In genomic region chr2:72984806-72985205, GRCm38 (mm10) we compare ENCODE assay signal across 24 mouse cellular contexts. TPM values are rescaled to one million over a fixed set of nuclear protein-coding genes. Genes with fewer than 3 reads are reported as not detected.
"Had no signal": no experiment of that assay in that cellular context is flagged by ENCODE, and none has a peak within 500 bp of the region (broad histone marks: within the 10 kb centered on the region; RNA-seq: fewer than 3 reads in every experiment).

No protein-coding gene starts in this region.

- H3K9ac ChIP-seq: limb, embryonic 13.5 days; liver, embryonic 13.5 days; neural tube, embryonic 15.5 days had no signal

- DNase-seq: kidney, adult 8-10 months; kidney, postnatal 25 days; layer of hippocampus, adult 9-11 months; layer of hippocampus, postnatal 36 days; liver, embryonic 13.5 days; lung, adult 18-20 months; midbrain, embryonic 14.5 days; right cerebral cortex, postnatal 4 days; spleen, adult 18-20 months; thymus, adult 2 months; thymus, postnatal 25 days had no signal

- H3K4me3 ChIP-seq: limb, embryonic 13.5 days; liver, embryonic 13.5 days; midbrain, embryonic 10.5 days; myocyte; neural tube, embryonic 15.5 days had no signal

- H3K36me3 ChIP-seq: liver, embryonic 13.5 days; neural tube, embryonic 15.5 days had no signal

- H3K4me2 ChIP-seq: limb, embryonic 13.5 days; liver, embryonic 13.5 days; neural tube, embryonic 15.5 days had no signal

- H3K27ac ChIP-seq: liver, embryonic 13.5 days; midbrain, embryonic 10.5 days; neural tube, embryonic 15.5 days had no signal

- H3K27me3 ChIP-seq: limb, embryonic 13.5 days; liver, embryonic 13.5 days; neural tube, embryonic 15.5 days had no signal

RNA-seq across cellular contexts. Expression of gene Gm11084, which starts 1.7 kb away (rescaled TPM):
- total RNA-seq: layer of hippocampus, adult 18-20 months; layer of hippocampus, postnatal 36 days; left cerebral cortex, adult 8-10 months; left cerebral cortex, postnatal 25 days; megakaryocyte progenitor cell, adult 5-6 weeks had no signal
- polyA plus RNA-seq: kidney, embryonic 16.5 days; limb, embryonic 13.5 days; liver, embryonic 13.5 days; lung, embryonic 16.5 days; midbrain, embryonic 10.5 days; midbrain, embryonic 14.5 days; myocyte; neural tube, embryonic 11.5 days; neural tube, embryonic 15.5 days; stomach, embryonic 14.5 days; thymus, adult 2 months; urinary bladder, adult 2 months had no signal
